Mouse (Mus musculus): Measurements from ENCODE around the gene Fam71f2. TPM values are rescaled to one million over a fixed set of nuclear protein-coding genes. Genes with fewer than 3 reads are reported as not detected.
A peak's percentile ranks its signal among the peaks of the same experiment; 100 is the strongest.

The Fam71f2 gene
- total and polyA plus RNA-seq, 3 experiments: 0.84 TPM; not detected in 2

GRCm38 (mm10) chr6:29278513-29279267, 703 bp upstream of the Fam71f2 start (continued):
- TF ChIP-seq POLR2AphosphoS2 (IDR thresholded peaks at IDR 0.05; ENCODE audit: low read length) (no peak), MAX (IDR thresholded peaks at IDR 0.05; ENCODE audit: low read length) (peak; percentile 44; the same call in 1 of the 2 replicates), SIN3A (IDR thresholded peaks at IDR 0.05; ENCODE audit: low read length) (peak; percentile 55), CHD2 (IDR thresholded peaks at IDR 0.05; ENCODE audit: low read length) (no peak)

- Histone ChIP-seq H3K27me3 (ENCODE audit: control insufficient read depth in 1 of 2, insufficient read depth in 2 of 2, low read length in 2 of 2) (no peaks in the 10 kb centered on the region), H3K27ac (ENCODE audit: control insufficient read depth, low read depth, low read length) (no peak overlapping the region), H3K9ac (ENCODE audit: control insufficient read depth, low read depth, low read length, poor library complexity, severe bottlenecking) (no peak overlapping the region), H3K79me2 (ENCODE audit: control insufficient read depth, insufficient read depth, low read length, poor library complexity) (no peaks in the 10 kb centered on the region), H3K4me1 (ENCODE audit: control insufficient read depth in 1 of 2, insufficient read depth in 2 of 2, low read length in 2 of 2) (peaks cover 0 to 3% of the 10 kb centered on the region in 2 experiments; a peak in 1 of 4 replicates), H3K4me3 (ENCODE audit: control insufficient read depth in 1 of 2, insufficient read depth in 1 of 2, low read depth in 2 of 2, low read length in 2 of 2) (no peak overlapping the region), H3K36me3 (ENCODE audit: control insufficient read depth in 1 of 2, insufficient read depth in 2 of 2, low read length in 2 of 2) (no peaks in the 10 kb centered on the region), H3K9me3 (replicated peaks; ENCODE audit: insufficient read depth, low read length) (no peaks in the 10 kb centered on the region)
- TF ChIP-seq NRF1 (IDR thresholded peaks at IDR 0.05; ENCODE audit: insufficient read depth, low read depth, low read length, poor library complexity, severe bottlenecking): no peak
- no peak for DNase-seq (ENCODE audit: low read depth, low spot score)
Observed at GRCm38 (mm10) chr6:29280671-29281070, 1.3 kb downstream of the Fam71f2 start.

GRCm38 (mm10) chr6:29286870-29287269, 7.5 kb downstream of the Fam71f2 start:
- Histone ChIP-seq H3K9me3 (replicated peaks; ENCODE audit: insufficient read depth, low read length) (no peaks in the 10 kb centered on the region), H3K9ac (ENCODE audit: control insufficient read depth, low read depth, low read length, poor library complexity, severe bottlenecking) (no peak overlapping the region), H3K36me3 (ENCODE audit: control insufficient read depth in 1 of 2, insufficient read depth in 2 of 2, low read length in 2 of 2) (no peaks in the 10 kb centered on the region), H3K27me3 (ENCODE audit: control insufficient read depth in 1 of 2, insufficient read depth in 2 of 2, low read length in 2 of 2) (no peaks in the 10 kb centered on the region), H3K27ac (ENCODE audit: control insufficient read depth, low read depth, low read length) (no peak overlapping the region), H3K79me2 (ENCODE audit: control insufficient read depth, insufficient read depth, low read length, poor library complexity) (no peaks in the 10 kb centered on the region), H3K4me3 (ENCODE audit: control insufficient read depth in 1 of 2, insufficient read depth in 1 of 2, low read depth in 2 of 2, low read length in 2 of 2) (no peak overlapping the region), H3K4me1 (ENCODE audit: control insufficient read depth in 1 of 2, insufficient read depth in 2 of 2, low read length in 2 of 2) (no peaks in the 10 kb centered on the region)
- TF ChIP-seq MAFK (IDR thresholded peaks at IDR 0.05; ENCODE audit: borderline replicate concordance, low read depth, low read length): no peak
- no peak for TF ChIP-seq JUND (IDR thresholded peaks at IDR 0.05; ENCODE audit: low read depth, low read length)
- no peak for TF ChIP-seq GATA1 (IDR thresholded peaks at IDR 0.05; ENCODE audit: low read depth, low read length)
- no peak for TF ChIP-seq KAT2A (conservative IDR thresholded peaks at IDR 0.05; ENCODE audit: low read depth, low read length)
- TF ChIP-seq TBP (IDR thresholded peaks at IDR 0.05; ENCODE audit: low read depth, low read length): no peak
- no peak for TF ChIP-seq CHD1 (IDR thresholded peaks at IDR 0.05; ENCODE audit: low read depth, low read length)
- TF ChIP-seq MAX (IDR thresholded peaks at IDR 0.05; ENCODE audit: low read length): no peak
- no peak for TF ChIP-seq NRF1 (IDR thresholded peaks at IDR 0.05; ENCODE audit: insufficient read depth, low read depth, low read length, poor library complexity, severe bottlenecking)
- no peak for TF ChIP-seq ZKSCAN1 (IDR thresholded peaks at IDR 0.05; ENCODE audit: low read depth, low read length)
- TF ChIP-seq ETS1 (IDR thresholded peaks at IDR 0.05; ENCODE audit: low read depth, low read length): no peak
- TF ChIP-seq SIN3A (IDR thresholded peaks at IDR 0.05; ENCODE audit: low read length): no peak
- no peak for TF ChIP-seq RAD21 (IDR thresholded peaks at IDR 0.05; ENCODE audit: low read depth, low read length)
- no peak for TF ChIP-seq MXI1 (IDR thresholded peaks at IDR 0.05; ENCODE audit: low read depth, low read length)
- no peak for TF ChIP-seq MYC (IDR thresholded peaks at IDR 0.05; ENCODE audit: low read depth, low read length)
- no peak for DNase-seq (ENCODE audit: low read depth, low spot score)
